Mouse (Mus musculus): ENCODE results near the gene Psmc3. TPM values are rescaled to one million over a fixed set of nuclear protein-coding genes. Genes with fewer than 3 reads are reported as not detected.

Psmc3 gene
- total RNA-seq, 4 experiments from 2014 or later, result 188 to 218 (median 202) TPM

DNA sequence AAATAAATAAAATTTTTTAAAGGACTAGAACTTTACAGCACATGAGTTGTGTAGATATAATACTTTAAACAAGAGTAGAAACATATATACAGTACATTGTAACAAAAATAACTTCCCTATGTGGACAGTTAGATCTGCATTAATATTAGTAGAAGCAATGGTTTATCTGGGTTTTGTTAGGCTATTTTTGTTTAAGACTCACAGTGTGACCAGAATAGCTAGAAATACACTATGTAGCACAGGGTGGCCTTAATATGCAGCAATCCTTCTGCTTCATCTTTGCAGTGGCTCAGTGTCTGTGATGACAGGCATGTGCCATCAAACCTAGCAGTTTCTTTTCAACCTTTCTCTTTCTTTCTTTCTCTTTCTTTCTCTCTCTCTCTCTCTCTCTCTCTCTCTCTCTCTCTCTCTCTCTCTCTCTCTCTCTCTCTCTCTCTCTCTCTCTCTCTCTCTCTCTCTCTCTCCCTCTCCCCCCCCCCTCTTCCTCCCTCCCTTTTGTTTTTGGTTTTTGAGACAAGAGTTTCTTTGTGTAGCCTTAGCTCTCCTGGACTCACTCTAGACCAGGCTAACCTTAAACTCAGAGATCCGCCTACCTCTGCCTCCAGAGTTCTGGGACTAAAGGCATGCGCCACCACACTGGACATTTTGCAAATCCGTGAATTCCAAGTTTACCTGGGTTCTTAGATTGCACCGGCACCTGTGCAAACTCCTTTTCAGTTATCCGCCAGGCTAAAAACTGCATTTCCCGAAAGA, 452 bp upstream of the Psmc3 start:
- no peak for DNase-seq (ENCODE audit: low spot score in 2 of 2)

DNA sequence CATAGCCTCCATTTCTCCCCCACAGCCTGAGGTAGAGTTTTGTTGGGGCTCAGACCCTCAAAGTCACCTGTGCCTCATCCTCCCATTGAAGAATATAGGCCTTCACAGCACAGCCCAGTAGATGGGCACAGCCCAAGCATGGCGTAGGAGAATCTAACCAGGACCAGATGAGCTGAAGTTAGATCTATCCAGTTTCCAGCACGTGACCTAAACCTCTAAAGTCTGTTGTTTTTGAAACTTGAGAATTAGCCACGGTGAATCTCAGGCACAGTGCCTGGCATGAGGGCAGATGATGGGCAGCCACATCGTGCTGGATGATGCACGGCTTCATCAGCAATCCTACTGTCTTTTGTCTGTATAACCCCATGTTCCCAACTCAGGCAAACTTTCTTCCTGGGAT, 4.6 kb downstream of the Psmc3 start:
- DNase-seq (ENCODE audit: low spot score in 2 of 2), result no peak

- DNase-seq (ENCODE audit: low spot score in 2 of 2), result no peak
These were observed 5.6 kb downstream of the Psmc3 start for GRCm38 (mm10) chr2:91059376-91059775.

DNA sequence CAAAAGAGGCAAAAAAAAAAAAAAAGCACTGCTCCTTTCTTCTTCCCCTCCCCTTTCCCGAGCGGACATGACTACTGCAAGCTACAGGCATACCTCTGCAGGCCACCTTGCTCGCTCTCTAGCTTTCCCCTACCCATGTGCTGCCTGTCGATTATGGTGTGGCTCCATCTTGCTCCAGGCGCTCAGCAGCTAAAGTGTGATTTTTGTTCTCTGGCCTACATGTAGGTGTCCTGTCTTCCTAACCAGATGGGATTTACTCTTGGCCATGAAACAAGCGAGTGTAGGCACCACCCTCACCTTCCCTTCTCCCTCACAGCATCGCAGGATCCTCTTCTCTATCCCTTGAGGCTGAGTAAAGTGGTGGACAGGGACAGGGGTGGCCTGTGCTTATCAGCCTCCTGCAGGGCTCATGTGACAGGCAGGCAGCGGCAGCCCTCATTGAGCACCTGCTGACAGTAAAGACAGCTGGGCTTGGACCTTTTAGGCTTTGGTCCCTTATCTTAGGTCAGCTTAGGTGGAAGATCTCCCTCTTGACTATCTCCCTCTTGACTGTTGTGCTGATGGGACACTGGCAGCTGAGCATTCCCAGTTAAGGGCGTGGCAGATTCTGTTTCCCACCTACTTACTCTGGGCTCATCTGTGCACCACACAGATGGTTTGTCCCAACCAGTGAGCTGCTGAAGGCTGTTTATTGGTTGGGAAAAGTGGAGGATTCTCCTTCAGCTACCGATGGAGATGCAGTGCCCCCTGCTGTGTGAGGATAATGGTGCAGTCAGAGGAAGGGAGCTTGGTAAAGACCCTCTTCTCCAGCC, 6.9 kb downstream of the Psmc3 start:
- DNase-seq (ENCODE audit: low spot score in 2 of 2), result peak; percentile 61 to 68

DNA sequence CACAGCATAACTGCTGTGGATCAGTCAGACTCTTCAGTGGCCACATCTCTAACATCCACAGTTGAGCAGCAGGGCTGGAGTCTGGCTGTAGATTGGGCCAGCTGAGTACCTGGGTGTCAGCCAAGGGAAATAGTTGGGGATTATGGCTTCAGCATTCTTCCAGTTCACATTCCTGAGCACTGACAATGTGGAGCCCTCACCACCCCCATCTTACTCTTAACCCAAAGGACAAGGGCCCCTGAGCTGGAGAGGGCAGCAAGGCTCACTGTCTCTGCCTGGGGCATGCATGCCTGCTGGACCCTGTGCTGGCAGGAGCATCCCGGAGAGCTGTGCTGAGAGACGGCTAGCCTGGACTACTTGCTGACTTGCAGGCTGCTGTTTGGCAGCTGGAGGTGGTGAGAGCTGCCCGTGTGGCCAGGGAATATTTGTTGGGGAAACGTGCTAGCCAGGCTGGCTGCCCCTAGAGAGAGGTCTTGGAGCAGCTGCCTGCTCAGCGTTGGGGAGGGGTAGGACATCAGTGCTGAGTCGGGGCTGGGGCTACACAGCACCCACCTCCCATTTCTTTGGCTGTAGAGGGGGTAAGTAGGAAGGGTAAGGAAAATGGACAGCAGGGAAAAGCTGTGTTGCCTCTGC, 8.2 kb downstream of the Psmc3 start:
- no peak for DNase-seq (ENCODE audit: low spot score in 2 of 2)

GRCm38 (mm10) chr2:91062779-91063606, 9.2 kb downstream of the Psmc3 start:
- DNase-seq (ENCODE audit: low spot score in 2 of 2), result no peak

- no peak for DNase-seq (ENCODE audit: low spot score in 2 of 2)
These were observed 10.4 kb downstream of the Psmc3 start for GRCm38 (mm10) chr2:91064211-91064610.

- DNase-seq (ENCODE audit: low spot score in 2 of 2), result no peak
These were observed 11.7 kb downstream of the Psmc3 start for GRCm38 (mm10) chr2:91065544-91065943.

DNA sequence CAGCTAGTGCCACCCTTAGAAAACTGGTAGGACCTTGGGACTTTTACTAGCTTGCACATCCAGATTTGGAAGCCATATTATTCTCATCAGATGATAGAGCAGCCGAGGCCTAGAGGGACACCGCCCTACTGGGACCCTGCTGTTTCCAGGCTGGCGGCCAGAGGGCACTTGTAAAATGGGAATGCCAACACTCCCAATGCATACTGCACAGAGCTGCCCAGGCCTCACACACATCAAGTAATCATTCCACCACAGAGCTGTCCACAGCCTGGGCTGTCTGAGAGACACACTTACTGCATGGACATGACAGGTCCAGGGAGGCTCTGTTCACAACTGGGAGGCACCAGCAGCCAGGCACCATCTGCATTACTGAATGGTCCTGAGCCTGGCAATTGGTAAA, 12.6 kb downstream of the Psmc3 start:
- DNase-seq (ENCODE audit: low spot score in 2 of 2), result no peak

GRCm38 (mm10) chr2:91068162-91068871, 14.5 kb downstream of the Psmc3 start:
- no peak for DNase-seq (ENCODE audit: low spot score in 2 of 2)

DNA sequence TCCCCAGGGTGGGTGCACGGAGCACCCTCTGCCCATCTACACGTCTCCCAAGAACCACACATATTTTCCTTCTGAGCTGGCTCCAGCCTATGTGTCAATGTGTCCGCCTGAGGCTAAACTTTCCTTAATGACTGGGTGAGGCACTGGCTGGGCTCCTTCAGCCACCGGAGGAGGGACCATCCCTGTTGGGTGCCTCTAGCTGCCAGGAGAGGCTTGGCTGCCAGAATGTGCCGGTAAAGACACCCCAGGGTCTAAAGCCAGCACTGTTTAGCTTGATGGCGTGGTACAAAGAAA, 15.0 kb downstream of the Psmc3 start:
- DNase-seq (ENCODE audit: low spot score in 2 of 2), result no peak

DNA sequence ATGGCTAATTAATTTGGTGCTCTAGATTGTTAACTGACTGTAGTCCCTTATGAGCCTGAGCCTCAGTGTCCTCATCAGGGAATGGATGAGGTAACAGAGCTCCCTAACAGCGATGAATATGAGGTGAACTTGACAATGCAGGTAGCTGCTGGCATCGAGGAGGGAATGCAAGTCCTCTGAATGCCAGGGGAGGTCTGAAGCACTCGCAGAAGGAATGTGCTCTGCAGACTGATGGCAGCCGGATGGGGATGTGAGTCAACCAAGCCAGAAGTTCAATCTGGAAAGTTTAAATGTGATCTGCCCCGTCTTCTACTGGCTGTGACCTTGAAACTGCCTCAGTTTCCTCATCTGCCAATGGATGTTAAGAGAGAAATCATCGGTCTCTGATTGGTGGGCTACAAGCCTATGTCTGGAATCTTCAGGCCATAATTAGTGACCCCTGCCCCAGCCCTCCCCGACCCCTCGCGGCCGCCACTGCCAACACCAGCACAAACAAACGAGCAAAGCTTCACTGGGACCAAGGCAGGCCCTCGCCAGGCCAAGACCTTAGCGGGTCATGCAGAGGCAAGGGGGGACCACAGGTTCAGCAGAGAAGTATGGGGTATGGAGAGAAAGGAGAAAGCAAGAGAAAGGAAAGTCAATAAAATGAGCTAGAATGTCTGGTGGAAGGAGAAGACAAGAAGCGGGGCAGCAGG, 15.6 kb downstream of the Psmc3 start:
- DNase-seq (ENCODE audit: low spot score in 2 of 2), result no peak

- peak; percentile 97 to 99 for DNase-seq (ENCODE audit: low spot score in 2 of 2)
These were observed 16.4 kb downstream of the Psmc3 start, which contains the start of gene Slc39a13 for GRCm38 (mm10) chr2:91070076-91070800. Gene Slc39a13 (minus strand): TSS chr2:91070417.

- no peak for DNase-seq (ENCODE audit: low spot score in 2 of 2)
These were observed 17.2 kb downstream of the Psmc3 start for GRCm38 (mm10) chr2:91071059-91071458.

GRCm38 (mm10) chr2:91072092-91072491, 18.3 kb downstream of the Psmc3 start:
- DNase-seq (ENCODE audit: low spot score in 2 of 2), result no peak

GRCm38 (mm10) chr2:91077957-91078313, 24.1 kb downstream of the Psmc3 start:
- no peak for DNase-seq (ENCODE audit: low spot score in 2 of 2)

DNA sequence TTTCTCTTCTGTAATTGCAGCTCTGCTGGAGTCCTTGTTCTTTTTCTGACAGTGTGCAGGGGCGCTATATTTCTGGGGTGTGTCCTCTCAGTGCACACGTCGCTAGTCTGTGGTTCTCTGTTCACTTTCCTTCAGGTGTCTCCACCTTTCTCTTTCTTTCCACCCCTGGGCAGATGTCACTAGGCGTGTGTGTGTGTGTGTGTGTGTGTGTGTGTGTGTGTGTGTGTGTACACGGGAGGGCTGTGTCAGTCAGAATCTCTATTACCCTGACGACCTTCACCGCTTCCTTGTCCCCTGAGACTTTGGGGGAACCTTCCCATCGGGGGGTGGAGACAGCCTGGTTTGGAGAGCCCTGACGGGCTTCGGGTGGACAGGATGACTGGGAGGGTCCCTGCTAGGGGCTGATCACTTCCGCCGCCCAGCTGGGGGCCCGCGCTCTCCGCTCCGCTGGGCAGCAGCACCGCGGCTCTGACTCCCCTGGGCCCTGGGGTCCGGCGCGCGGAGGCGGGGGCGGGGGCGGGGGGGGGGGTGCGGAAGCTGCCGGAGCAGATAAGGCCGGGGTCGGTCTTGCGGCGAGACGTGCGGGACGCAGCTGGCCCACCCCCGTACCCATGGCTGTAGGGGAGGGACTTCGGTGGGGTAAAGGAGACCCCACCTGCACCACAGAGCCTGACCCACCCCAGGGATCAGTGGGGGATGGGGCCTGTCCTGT, 24.7 kb downstream of the Psmc3 start:
- DNase-seq (ENCODE audit: low spot score in 2 of 2), result no peak

GRCm38 (mm10) chr2:91079026-91079384, 25.2 kb downstream of the Psmc3 start:
- no peak for DNase-seq (ENCODE audit: low spot score in 2 of 2)

Data from left cerebral cortex, adult 8-10 months (tissue).